Mouse (Mus musculus): ENCODE results near the gene 2010005H15Rik.
"Not testable (repeated sequence)": the region's sequence is repeated elsewhere in the genome, so short reads cannot be mapped to it uniquely, and the experiment has no call there.

2010005H15Rik gene

GRCm38 (mm10) chr16:36221168-36221567 lies at the start of gene 2010005H15Rik:
TSS of gene 2010005H15Rik (plus strand) at chr16:36221468.
- not testable (repeated sequence) for ATAC-seq (ENCODE audit: low TSS enrichment)

GRCm38 (mm10) chr16:36176108-36176507 lies 45.2 kb upstream of the 2010005H15Rik start:
- no peak for ATAC-seq (ENCODE audit: low TSS enrichment)

- no peak for ATAC-seq (ENCODE audit: low TSS enrichment)
These were observed 41.4 kb upstream of the 2010005H15Rik start for GRCm38 (mm10) chr16:36179910-36180309.

GRCm38 (mm10) chr16:36183912-36184311 lies 37.4 kb upstream of the 2010005H15Rik start, which contains the start of gene Gm5483:
TSS of gene Gm5483 (plus strand) at chr16:36184212.
- ATAC-seq (ENCODE audit: low TSS enrichment), result not testable (repeated sequence)

- no peak for ATAC-seq (ENCODE audit: low TSS enrichment)
These were observed 22.0 kb upstream of the 2010005H15Rik start for GRCm38 (mm10) chr16:36199226-36199625.

GRCm38 (mm10) chr16:36203846-36204245 lies 17.4 kb upstream of the 2010005H15Rik start:
- ATAC-seq (ENCODE audit: low TSS enrichment), result no peak

- ATAC-seq (ENCODE audit: low TSS enrichment), result not testable (repeated sequence)
These were observed 15.6 kb upstream of the 2010005H15Rik start for GRCm38 (mm10) chr16:36205684-36206083.

GRCm38 (mm10) chr16:36209967-36210453 lies 11.3 kb upstream of the 2010005H15Rik start, which contains the start of gene Gm5416:
TSS of gene Gm5416 (plus strand) at chr16:36210403.
- no peak for ATAC-seq (ENCODE audit: low TSS enrichment)

GRCm38 (mm10) chr16:36260585-36260984 lies 39.3 kb downstream of the 2010005H15Rik start:
- ATAC-seq (ENCODE audit: low TSS enrichment), result not testable (repeated sequence)

GRCm38 (mm10) chr16:36276796-36277195 lies 55.5 kb downstream of the 2010005H15Rik start, which contains the start of gene Stfa1:
TSS of gene Stfa1 (plus strand) at chr16:36276951.
- not testable (repeated sequence) for ATAC-seq (ENCODE audit: low TSS enrichment)

- ATAC-seq (ENCODE audit: low TSS enrichment), result no peak
These were observed 67.9 kb downstream of the 2010005H15Rik start for GRCm38 (mm10) chr16:36289140-36289539.
